Mouse (Mus musculus) megakaryocyte, embryonic 14.5 days (primary cell): ENCODE results near the gene Lcmt1. TPM values are rescaled to one million over a fixed set of nuclear protein-coding genes. Genes with fewer than 3 reads are reported as not detected.

Experiments
- H3K27me3 ChIP-seq: replicated peaks from 2 replicates; pipeline ENCODE3; 2012; ENCODE audit warnings: inconsistent platforms
- H3K36me3 ChIP-seq: replicated peaks from 2 replicates; pipeline ENCODE3; 2012; ENCODE audit warnings: low read length, inconsistent platforms, mixed read lengths
- H3K4me1 ChIP-seq: 2 replicates; pipeline ENCODE4 v1.6.1; 2012; ENCODE audit warnings: inconsistent platforms
- H3K4me3 ChIP-seq: replicated peaks from 2 replicates; pipeline ENCODE3; 2012; ENCODE audit warnings: moderate library complexity, mild to moderate bottlenecking, inconsistent platforms
- H3K9me3 ChIP-seq: 2 replicates; pipeline ENCODE4 v1.6.1; 2012; ENCODE audit warnings: inconsistent platforms
- FLI1 ChIP-seq: IDR thresholded peaks from 2 replicates; pipeline ENCODE4 v1.6.1; 2012; ENCODE audit warnings: low read length, inconsistent platforms, mixed read lengths
- GATA1 ChIP-seq: IDR thresholded peaks from 3 replicates; pipeline ENCODE4 v1.6.1; 2012; ENCODE audit warnings: mixed read lengths, low read length, inconsistent platforms, borderline replicate concordance
- polyA plus RNA-seq: library from polyadenylated mRNA; stranded (reverse); fragments of >175 nt; gene quantifications from 2 replicates; pipeline ENCODE4 v1.2.3, GENCODE M21; 2012; ENCODE audit warnings: low replicate concordance; ENCODE audit not compliant: insufficient read depth

The Lcmt1 gene
- polyA plus RNA-seq, 1 experiment: 4.3 TPM

DNA sequence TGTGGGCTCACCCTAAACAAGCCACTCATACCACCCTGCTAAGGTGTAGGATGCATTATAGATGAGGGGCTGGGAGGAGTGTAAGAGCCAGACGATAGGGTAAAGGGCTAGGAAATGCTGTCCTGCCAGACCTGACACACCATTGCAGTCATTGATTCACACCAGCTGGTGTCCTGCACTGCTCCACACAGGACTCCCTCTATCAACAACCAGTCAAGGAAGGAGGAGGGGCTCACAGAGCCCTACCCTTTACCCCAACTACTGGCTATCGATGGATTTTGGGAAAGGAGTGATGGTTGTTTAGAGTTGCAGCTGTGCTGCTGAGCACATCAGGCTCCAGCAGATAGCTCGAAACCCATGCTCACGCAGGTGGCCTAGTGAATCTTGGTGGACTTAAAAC, 47.2 kb downstream of the Lcmt1 start:
- H3K36me3 ChIP-seq: peaks cover 79% of the 10 kb centered on the region
- TF ChIP-seq FLI1: no peak
- TF ChIP-seq GATA1: no peak
- H3K4me1 ChIP-seq: peaks cover 16% of the 10 kb centered on the region
- no peaks in the 10 kb centered on the region for H3K9me3 ChIP-seq
- no peaks in the 10 kb centered on the region for H3K27me3 ChIP-seq
- H3K4me3 ChIP-seq: peak overlapping the region; percentile 33

DNA sequence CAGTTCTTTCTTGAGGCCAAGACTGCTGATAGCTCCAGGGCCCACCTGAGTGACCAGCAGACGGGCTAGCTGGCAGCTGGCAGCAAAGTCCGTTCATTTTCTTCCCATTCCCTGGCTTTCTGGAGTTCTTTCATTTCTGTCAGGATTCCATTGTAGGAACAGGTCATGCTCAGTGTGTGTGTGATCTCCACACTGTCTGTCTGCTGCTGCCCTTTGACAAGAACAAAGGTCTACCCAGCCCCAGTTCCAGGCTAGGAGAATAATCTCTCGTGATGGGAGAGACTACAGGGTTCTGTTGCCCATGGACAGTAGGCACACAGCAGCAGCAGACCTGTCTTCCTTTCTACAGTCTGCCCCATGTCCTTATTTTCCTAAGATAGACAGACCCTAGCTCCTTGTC, 48.1 kb downstream of the Lcmt1 start:
- H3K9me3 ChIP-seq: no peaks in the 10 kb centered on the region
- no peak for TF ChIP-seq FLI1
- TF ChIP-seq GATA1: no peak
- H3K4me1 ChIP-seq: peaks cover 16% of the 10 kb centered on the region
- H3K36me3 ChIP-seq: peaks cover 80% of the 10 kb centered on the region
- H3K27me3 ChIP-seq: no peaks in the 10 kb centered on the region
- H3K4me3 ChIP-seq: no peak overlapping the region

DNA sequence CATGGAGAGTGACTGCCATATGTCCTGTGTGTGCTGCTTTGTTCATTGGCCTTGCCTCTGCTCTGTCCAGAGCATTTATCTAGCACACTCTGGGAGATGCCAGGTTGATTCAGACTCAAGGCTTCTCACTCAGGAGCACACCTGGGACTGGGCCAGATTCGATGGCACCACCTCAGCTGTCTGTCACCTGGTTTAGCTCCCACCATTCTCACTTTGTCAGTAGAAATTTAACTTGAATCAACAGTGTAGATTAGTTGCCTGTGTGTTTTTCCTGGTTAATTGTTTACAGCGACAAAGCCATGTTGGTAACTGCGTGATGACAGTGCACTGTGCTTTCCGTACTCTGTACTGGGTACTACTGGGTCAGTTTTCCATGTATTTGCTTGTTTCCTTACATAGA, 50.4 kb downstream of the Lcmt1 start:
- H3K9me3 ChIP-seq: no peaks in the 10 kb centered on the region
- no peak overlapping the region for H3K4me3 ChIP-seq
- TF ChIP-seq GATA1 (no peak), FLI1 (no peak)
- H3K4me1 ChIP-seq: peaks cover 16% of the 10 kb centered on the region
- H3K27me3 ChIP-seq: no peaks in the 10 kb centered on the region
- H3K36me3 ChIP-seq: peaks cover 84% of the 10 kb centered on the region

DNA sequence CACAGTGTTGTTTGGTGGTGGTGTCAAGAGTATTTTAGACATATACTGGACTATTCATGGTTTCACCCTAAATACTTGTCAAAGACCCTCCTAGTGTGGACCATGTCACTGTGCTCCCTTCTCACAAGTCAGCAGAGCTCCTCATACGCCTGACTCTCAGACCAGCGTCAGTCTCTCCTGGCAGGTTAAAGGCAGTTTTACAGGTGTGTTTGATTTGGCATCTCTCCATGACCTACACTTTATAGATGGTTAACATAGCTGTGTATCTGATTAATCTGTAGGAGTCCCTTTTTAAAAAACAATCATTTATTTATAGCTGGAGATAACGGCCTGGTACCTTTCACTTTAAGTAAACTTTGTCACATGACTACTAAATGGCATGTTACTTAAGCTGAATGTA, 52.4 kb downstream of the Lcmt1 start:
- TF ChIP-seq GATA1: no peak
- TF ChIP-seq FLI1: no peak
- Histone ChIP-seq H3K4me1 (peaks cover 29% of the 10 kb centered on the region), H3K4me3 (no peak overlapping the region), H3K9me3 (no peaks in the 10 kb centered on the region), H3K27me3 (no peaks in the 10 kb centered on the region), H3K36me3 (peaks cover 92% of the 10 kb centered on the region)

DNA sequence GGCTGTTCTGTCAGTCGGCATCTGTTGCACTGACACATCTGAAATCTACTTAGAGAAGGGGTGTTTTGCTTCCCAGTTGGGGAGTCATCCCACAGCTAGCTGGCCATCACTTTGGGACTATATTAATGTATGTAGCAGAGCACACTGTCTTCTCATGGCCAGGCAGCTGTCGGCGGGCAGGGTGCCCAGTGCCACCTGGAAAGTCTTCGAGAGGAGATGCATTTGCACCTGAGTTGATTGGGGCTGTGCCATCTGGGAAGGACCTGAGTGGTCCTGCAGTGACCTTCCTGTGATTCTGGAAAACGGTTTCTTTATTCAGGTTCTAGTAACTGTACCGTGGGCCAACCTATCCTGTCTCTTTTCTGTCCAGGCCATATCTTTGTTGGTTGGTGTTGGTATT, 54.7 kb downstream of the Lcmt1 start:
- TF ChIP-seq GATA1: no peak
- no peak for TF ChIP-seq FLI1
- Histone ChIP-seq H3K27me3 (no peaks in the 10 kb centered on the region), H3K4me1 (peaks cover 21% of the 10 kb centered on the region), H3K4me3 (no peak overlapping the region), H3K36me3 (peaks cover 87% of the 10 kb centered on the region), H3K9me3 (no peaks in the 10 kb centered on the region)

DNA sequence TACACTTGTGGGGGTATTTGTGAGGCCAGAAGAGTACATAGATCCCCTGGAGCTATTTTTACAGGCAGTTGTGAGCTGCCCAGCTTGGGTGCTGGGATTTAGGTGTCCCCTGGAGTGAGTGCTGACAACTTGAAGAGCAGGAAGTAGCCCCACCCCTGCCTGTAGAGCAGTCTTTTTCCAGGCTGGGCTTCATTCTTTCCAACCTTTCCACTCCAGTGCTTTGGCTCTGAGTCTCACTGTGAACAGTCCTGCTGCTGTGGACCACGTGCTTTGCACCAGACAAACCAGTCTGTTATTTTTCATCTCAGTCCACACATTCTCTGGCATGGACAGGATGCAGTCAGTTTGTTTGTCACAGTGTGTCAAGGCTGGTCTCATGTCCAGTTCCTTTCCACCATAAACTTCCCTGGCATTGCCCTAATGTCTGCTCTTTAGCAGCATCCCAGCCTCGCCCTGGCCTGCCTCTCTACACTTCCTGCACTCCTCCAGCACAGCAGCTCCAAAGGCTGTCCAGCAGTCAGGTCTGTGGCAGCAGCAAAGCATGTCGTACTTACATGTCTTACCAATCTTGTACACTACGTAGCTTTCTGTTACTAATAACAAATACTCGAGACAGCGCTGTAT, 55.7 kb downstream of the Lcmt1 start:
- peaks cover 87% of the 10 kb centered on the region for H3K36me3 ChIP-seq
- no peak for TF ChIP-seq GATA1
- no peak for TF ChIP-seq FLI1

DNA sequence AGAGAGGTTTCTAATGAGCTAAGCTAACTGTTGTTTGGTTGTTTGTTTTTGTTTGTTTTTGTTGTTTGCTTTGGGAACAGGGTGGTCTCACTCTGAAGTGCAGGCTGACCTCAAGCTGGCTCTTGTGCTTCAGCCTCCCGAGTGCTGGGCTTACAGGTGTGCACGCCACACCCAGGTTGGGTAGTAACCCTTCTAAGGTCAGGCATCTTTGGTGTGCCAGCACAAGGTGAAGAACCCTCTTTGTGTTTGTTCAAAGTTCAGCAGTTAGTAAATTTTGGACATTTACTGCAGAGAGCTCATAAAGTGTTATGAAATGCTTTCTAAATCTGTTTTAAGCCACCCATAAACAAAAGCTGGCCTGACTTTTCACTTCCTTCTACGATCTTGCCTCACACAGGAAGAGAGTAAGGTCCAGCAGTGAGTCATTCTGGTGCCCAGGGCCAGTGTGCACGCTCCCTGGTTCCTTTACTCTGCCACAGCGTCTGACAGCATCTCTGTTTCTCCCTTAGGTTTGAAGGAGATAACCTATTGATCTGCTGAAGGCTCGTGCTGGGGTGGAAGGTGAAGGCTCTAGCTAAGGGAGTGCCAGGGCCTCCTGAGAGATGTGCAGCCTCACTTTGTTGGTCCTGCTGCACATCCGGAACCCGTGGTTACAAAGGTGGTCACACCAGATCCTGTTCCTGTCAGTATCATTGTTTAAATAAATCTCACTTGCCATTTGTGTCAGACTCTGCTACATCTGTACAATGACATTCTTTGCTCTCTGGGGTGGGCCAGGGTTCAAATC, 60.2 kb downstream of the Lcmt1 start:
- H3K9me3 ChIP-seq: no peaks in the 10 kb centered on the region
- peaks cover 57% of the 10 kb centered on the region for H3K36me3 ChIP-seq
- H3K4me1 ChIP-seq: peaks cover 35% of the 10 kb centered on the region
- TF ChIP-seq FLI1 (no peak), GATA1 (no peak)
- peak overlapping the region; percentile 10 for H3K4me3 ChIP-seq
- no peaks in the 10 kb centered on the region for H3K27me3 ChIP-seq

More for the DNA sequence above, 55.7 kb downstream of the Lcmt1 start:
- Histone ChIP-seq H3K4me3 (no peak overlapping the region), H3K9me3 (no peaks in the 10 kb centered on the region), H3K27me3 (no peaks in the 10 kb centered on the region), H3K4me1 (peaks cover 30% of the 10 kb centered on the region)

DNA sequence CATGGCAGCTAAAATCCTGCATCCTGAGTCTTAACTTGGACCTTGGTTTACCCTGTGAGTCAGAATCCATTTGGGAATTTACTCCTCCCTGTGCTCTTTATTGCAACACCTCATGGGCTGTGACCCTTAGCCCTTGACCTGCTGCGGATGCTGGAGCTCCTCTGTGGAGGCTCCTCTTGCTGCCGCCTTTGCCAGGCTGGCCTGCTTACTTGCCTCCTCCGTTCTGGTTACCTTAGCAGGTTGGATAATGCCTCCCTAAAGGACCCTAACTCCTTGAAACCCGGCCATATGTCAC, 60.8 kb downstream of the Lcmt1 start:
- H3K27me3 ChIP-seq: no peaks in the 10 kb centered on the region
- TF ChIP-seq GATA1 (no peak), FLI1 (no peak)
- peaks cover 31% of the 10 kb centered on the region for H3K4me1 ChIP-seq
- peaks cover 52% of the 10 kb centered on the region for H3K36me3 ChIP-seq
- no peaks in the 10 kb centered on the region for H3K9me3 ChIP-seq
- H3K4me3 ChIP-seq: no peak overlapping the region

DNA sequence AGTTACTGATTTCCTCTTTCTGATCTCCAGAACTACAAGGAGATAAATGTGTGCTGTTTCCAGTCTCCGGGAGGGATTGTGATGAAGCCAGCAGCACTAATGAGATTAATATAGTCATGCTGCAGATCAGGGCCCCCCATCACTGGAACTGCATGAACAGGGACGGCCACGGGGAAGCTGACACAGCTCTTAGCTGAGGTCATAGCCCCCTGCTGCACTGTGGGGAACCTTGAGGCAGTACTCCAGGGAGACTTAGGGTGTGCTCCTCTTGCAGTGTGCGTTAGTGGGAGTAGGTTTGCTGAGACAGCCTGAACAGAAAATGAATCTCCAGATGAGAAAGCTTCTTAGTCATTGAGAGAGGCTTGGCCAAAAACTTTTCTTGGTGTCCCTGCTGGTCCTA, 61.6 kb downstream of the Lcmt1 start:
- H3K9me3 ChIP-seq: no peaks in the 10 kb centered on the region

DNA sequence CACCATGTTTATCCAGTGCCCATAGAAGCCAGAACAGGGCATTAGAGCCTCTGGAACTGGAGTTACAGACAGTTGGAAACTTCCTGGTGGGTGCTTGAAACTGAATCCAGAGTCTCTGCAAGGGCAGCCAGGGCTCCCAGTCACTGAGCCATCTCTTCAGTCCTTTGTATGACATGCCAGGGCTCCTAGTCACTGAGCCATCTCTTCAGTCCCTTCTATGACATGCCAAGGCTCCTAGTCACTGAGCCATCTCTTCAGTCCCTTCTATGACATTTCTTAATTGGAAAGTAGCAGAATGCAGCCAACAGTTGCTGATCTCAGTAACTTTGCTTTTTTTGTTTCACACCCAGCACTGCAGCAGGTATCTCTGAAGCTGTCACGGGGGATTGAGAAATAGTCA, 72.5 kb downstream of the Lcmt1 start:
- Histone ChIP-seq H3K27me3 (peaks cover 12% of the 10 kb centered on the region), H3K4me1 (no peaks in the 10 kb centered on the region), H3K4me3 (no peak overlapping the region), H3K36me3 (no peaks in the 10 kb centered on the region), H3K9me3 (peaks cover 12% of the 10 kb centered on the region; the same call in 1 of the 2 replicates)
- TF ChIP-seq FLI1: no peak
- no peak for TF ChIP-seq GATA1

More for the DNA sequence above, 61.6 kb downstream of the Lcmt1 start:
- no peaks in the 10 kb centered on the region for H3K27me3 ChIP-seq
- no peak for TF ChIP-seq FLI1
- TF ChIP-seq GATA1: no peak
- H3K36me3 ChIP-seq: peaks cover 44% of the 10 kb centered on the region
- H3K4me1 ChIP-seq: peaks cover 23% of the 10 kb centered on the region
- H3K4me3 ChIP-seq: no peak overlapping the region
